Mouse (Mus musculus) hindbrain, postnatal 0 days (tissue): ENCODE measurements at regions not wholly inside any gene's neighbourhood (a gene's known extent, or its start where the extent isn't known, plus 50 kb on each side); places are given as distances from the start of the nearest gene placed in this dataset.
"Not testable (repeated sequence)": the region's sequence is repeated elsewhere in the genome, so short reads cannot be mapped to it uniquely, and the experiment has no call there.

Source experiments
- ATAC-seq: fragments of 200-750 bp; cut with Nextera tagmentation; 2 replicates; pipeline ENCODE4 v1.8.0; 2017; ENCODE audit warnings: mild to moderate bottlenecking, moderate TSS enrichment, moderate library complexity
- DNase-seq: peaks from one replicate; pipeline ENCODE4 v3.0.0-alpha.2; 2015; ENCODE audit warnings: low spot score
- H3K27ac ChIP-seq: fragments of 300-500 bp; sonication (generic); 2 replicates; pipeline ENCODE4 v1.5.1; 2014; ENCODE audit warnings: mild to moderate bottlenecking
- H3K27me3 ChIP-seq: fragments of 300-500 bp; sonication (generic); 2 replicates; pipeline ENCODE4 v1.6.1; 2014; ENCODE audit warnings: low read length, mixed read lengths; ENCODE audit not compliant: insufficient read depth
- H3K36me3 ChIP-seq: fragments of 300-500 bp; sonication (generic); 2 replicates; pipeline ENCODE4 v1.6.1; 2014; ENCODE audit warnings: low read length, mixed read lengths; ENCODE audit not compliant: insufficient read depth
- H3K4me1 ChIP-seq: fragments of 300-500 bp; sonication (generic); 2 replicates; pipeline ENCODE4 v1.6.1; 2014; ENCODE audit warnings: antibody characterized with exemption, low read length, mixed read lengths; ENCODE audit not compliant: insufficient read depth
- H3K4me2 ChIP-seq: fragments of 300-500 bp; sonication (generic); 2 replicates; pipeline ENCODE4 v1.6.1; 2014; ENCODE audit warnings: low read depth, mild to moderate bottlenecking, low read length, moderate library complexity, mixed read lengths
- H3K4me3 ChIP-seq: fragments of 300-500 bp; sonication (generic); 2 replicates; pipeline ENCODE4 v1.5.1; 2014; ENCODE audit warnings: low read length
- H3K9ac ChIP-seq: fragments of 300-500 bp; sonication (generic); replicated peaks from 2 replicates; pipeline ENCODE4 v1.6.1; 2014; ENCODE audit warnings: mild to moderate bottlenecking, low read length, moderate library complexity, mixed read lengths
- H3K9me3 ChIP-seq: fragments of 300-500 bp; sonication (generic); 2 replicates; pipeline ENCODE4 v1.6.1; 2016; ENCODE audit warnings: low read length, mixed read lengths
- CTCF ChIP-seq: IDR thresholded peaks from 2 replicates; pipeline ENCODE4 v1.5.1; 2016; ENCODE audit warnings: antibody characterized with exemption, control low read depth, low read depth
- WGBS: fragments of 180-500 bp; shearing (Covaris S2); extraction: QIAGEN DNeasy Blood & Tissue Kit; methylation state at CpG from one replicate; pipeline ENCODE4 v1.1.7; 2014; 5-methylcytosine and 5-hydroxymethylcytosine counted together

DNA sequence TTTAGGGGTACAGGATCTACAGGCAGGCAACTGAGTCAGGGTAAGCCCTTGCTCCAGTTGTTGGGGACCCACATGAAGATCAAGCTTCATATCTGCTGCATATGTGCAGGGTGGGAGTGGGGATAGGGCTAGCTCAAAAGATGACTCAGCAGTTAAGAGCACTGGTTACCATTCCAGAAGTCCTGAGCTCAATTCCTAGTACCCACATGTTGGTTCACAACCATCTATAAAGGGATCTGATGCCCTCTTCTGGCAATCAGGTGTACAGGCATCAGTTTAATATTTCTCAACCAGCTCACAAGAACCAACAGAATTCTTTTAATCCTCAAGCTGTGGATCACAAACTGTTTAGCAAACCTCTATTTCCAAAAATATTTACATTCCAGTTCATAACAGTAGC lies 1092.9 kb upstream of the 1700008P02Rik start:
- no peak for ATAC-seq
- Histone ChIP-seq H3K9ac (no peak overlapping the region), H3K9me3 (no peaks in the 10 kb centered on the region), H3K27me3 (no peaks in the 10 kb centered on the region), H3K4me2 (no peak overlapping the region), H3K36me3 (no peaks in the 10 kb centered on the region), H3K4me1 (no peaks in the 10 kb centered on the region), H3K4me3 (no peak overlapping the region), H3K27ac (no peak overlapping the region)
- no peak for DNase-seq
- no peak for TF ChIP-seq CTCF

DNA sequence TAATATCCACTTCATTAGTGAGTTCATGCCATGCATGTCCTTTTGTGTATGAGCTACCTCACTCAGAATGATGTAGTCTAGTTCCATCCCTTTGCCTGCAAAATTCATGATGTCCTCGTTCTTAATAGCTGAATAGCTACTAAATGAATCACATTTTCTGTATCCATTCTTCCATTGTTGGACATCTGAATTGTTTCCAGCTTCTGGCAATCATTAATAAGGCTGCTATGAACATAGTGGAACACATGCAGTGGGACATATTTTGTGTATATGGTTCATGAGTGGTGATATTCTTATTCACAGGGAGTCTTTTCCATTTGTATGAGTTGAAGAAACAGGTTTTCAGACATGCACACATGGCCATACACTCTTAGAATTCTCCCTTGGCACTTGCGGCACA lies 1092.2 kb upstream of the 1700008P02Rik start:
- H3K27ac ChIP-seq: no peak overlapping the region
- H3K9ac ChIP-seq: no peak overlapping the region
- ATAC-seq: no peak
- H3K36me3 ChIP-seq: no peaks in the 10 kb centered on the region
- DNase-seq: no peak
- 83% methylated on average over 2 of the region's 2 CpGs for WGBS
- no peaks in the 10 kb centered on the region for H3K4me1 ChIP-seq
- H3K27me3 ChIP-seq: no peaks in the 10 kb centered on the region
- no peak overlapping the region for H3K4me2 ChIP-seq
- H3K4me3 ChIP-seq: no peak overlapping the region
- TF ChIP-seq CTCF: no peak
- H3K9me3 ChIP-seq: no peaks in the 10 kb centered on the region

DNA sequence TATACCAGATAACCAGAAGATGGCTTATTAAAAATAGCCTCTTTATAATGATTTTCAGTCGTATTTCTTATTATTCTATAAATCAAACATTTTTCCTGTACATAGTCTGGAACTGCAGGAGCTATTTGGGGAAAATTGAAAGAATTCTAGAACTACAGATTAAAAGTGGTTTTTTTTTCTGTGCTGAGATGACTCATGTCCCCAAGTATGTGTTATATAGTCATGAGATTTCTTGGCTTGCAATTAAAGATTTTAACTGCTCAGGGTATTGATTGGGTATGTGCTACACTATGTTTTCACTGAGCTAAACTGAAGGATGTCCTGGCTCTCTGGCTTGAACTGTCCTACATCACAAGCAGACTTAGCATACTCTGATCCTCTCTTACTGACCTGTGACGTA lies 1088.4 kb upstream of the 1700008P02Rik start:
- WGBS: 69% methylated on average over 2 of the region's 2 CpGs
- no peak overlapping the region for H3K27ac ChIP-seq
- no peaks in the 10 kb centered on the region for H3K27me3 ChIP-seq
- ATAC-seq (no peak), DNase-seq (no peak)
- no peak overlapping the region for H3K4me2 ChIP-seq
- no peaks in the 10 kb centered on the region for H3K36me3 ChIP-seq
- no peak overlapping the region for H3K4me3 ChIP-seq
- no peaks in the 10 kb centered on the region for H3K4me1 ChIP-seq
- H3K9ac ChIP-seq: no peak overlapping the region
- TF ChIP-seq CTCF: no peak
- H3K9me3 ChIP-seq: no peaks in the 10 kb centered on the region

DNA sequence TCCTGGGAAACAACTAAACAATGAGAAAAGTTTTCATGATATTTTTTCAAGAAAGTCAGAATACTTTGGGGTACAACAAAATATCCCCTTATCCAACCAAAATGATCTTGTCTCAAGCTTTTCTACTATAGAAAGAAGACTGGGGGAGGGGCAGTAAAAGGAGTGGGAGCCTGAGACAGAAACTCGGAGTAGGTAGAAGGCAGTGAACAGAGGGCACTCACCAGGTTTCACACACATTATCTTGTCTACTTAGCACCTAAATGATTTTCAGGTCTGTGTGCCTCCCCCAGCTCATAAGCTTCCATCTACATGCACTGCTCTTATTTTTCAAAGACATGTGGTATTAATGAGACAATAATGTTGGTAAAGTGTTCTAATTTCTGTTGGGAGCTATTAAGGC lies 1063.3 kb upstream of the 1700008P02Rik start:
- no peak for TF ChIP-seq CTCF
- no peak for DNase-seq
- Histone ChIP-seq H3K4me3 (no peak overlapping the region), H3K9me3 (no peaks in the 10 kb centered on the region), H3K27me3 (no peaks in the 10 kb centered on the region), H3K4me2 (no peak overlapping the region), H3K36me3 (no peaks in the 10 kb centered on the region), H3K4me1 (no peaks in the 10 kb centered on the region), H3K27ac (no peak overlapping the region), H3K9ac (no peak overlapping the region)
- no peak for ATAC-seq
- WGBS: 95% methylated on average over 1 of the region's 1 CpGs

DNA sequence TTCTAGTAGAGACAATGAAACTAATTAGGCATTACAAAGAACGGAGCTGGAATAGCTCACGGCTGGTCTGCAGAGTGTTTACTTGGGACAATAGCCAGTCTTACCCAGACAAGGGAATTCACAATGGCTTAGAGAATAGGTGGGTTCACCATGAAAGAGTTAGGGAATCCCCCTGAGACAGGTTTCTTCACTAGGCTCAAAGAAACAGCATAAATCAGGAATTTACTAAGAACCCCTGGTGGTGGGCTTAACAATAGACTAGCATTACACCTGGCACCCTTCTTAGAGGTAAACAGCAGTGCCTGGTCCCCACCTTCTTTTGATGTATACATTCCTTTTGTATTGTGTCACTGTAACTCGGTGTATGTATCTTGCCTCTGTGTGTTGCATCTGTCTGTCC lies 1062.6 kb upstream of the 1700008P02Rik start:
- ATAC-seq, H3K9me3 ChIP-seq, H3K4me1 ChIP-seq, H3K4me2 ChIP-seq, H3K9ac ChIP-seq, H3K27me3 ChIP-seq, H3K36me3 ChIP-seq, H3K4me3 ChIP-seq, DNase-seq, H3K27ac ChIP-seq: not testable (repeated sequence)
- WGBS: 39% methylated on average over 3 of the region's 3 CpGs

DNA sequence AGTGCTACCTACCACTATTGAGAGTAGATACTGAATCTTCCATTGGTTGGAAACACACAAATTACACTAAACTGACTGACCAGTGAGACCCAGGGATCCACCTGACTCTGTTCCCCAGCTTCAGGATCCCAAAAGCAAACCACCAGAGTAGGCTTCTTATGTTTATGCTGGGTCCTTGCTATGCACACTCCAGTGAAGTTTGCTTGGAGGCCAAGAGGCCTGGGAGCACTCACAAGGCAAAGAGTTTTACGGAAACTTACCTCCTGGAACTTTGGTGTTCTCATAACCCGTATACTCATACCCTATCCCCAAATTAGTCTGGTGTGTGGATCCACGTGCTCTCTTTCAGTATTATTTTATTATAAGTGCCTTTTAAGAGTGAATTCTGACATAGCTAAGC lies 1062.1 kb upstream of the 1700008P02Rik start:
- no peak for TF ChIP-seq CTCF
- Histone ChIP-seq H3K27me3 (no peaks in the 10 kb centered on the region), H3K27ac (no peak overlapping the region), H3K4me3 (no peak overlapping the region), H3K4me1 (no peaks in the 10 kb centered on the region), H3K36me3 (no peaks in the 10 kb centered on the region), H3K9me3 (no peaks in the 10 kb centered on the region), H3K4me2 (no peak overlapping the region), H3K9ac (no peak overlapping the region)
- DNase-seq (no peak), ATAC-seq (no peak)
- WGBS: 78% methylated on average over 3 of the region's 3 CpGs

DNA sequence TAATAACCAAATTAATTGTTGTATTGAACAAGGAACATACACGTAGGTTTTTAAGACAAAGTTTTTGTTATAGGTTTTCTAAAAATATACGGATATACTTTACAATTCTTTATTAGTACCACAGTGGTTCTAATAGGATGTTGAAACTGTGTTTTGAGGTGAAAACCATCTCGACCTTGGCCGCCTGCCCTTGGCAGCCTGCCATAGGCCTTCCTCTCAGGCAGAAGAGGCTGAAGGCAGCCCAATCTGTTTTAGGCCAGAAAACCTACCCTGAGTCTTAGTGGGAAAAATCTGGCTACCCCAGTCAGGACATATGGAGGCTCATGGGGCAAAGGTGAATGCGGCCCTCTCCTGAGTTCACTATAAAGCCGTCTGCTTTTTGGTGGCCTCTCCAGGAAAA lies 1049.7 kb upstream of the 1700008P02Rik start:
- no peak for DNase-seq
- no peak for ATAC-seq
- H3K4me3 ChIP-seq: no peak overlapping the region
- no peaks in the 10 kb centered on the region for H3K9me3 ChIP-seq
- no peaks in the 10 kb centered on the region for H3K4me1 ChIP-seq
- 91% methylated on average over 6 of the region's 6 CpGs for WGBS
- H3K9ac ChIP-seq: no peak overlapping the region
- H3K4me2 ChIP-seq: no peak overlapping the region
- H3K27ac ChIP-seq: no peak overlapping the region
- no peak for TF ChIP-seq CTCF
- no peaks in the 10 kb centered on the region for H3K27me3 ChIP-seq
- no peaks in the 10 kb centered on the region for H3K36me3 ChIP-seq

DNA sequence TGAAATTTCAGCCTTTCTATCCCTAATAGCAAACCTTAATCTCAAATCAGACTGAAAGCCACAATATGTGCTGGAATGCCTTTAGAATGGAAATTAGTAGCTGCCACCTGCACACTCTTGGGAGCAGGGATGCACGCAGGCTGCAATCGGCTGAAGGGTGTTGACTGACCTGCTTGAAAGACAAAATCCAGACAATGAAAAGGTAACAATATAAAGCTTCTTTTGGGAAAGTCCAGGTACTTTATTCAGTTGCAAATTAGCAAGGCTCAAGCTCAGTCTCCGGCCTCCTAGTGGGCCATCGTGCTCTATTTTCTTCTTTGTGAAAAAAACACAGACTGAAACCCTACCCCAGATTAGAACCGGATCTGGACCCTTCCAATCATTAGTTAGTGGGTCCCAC lies 1047.6 kb upstream of the 1700008P02Rik start:
- DNase-seq, H3K4me2 ChIP-seq, ATAC-seq, H3K36me3 ChIP-seq, H3K27ac ChIP-seq, H3K27me3 ChIP-seq, H3K4me3 ChIP-seq, H3K4me1 ChIP-seq, H3K9ac ChIP-seq, H3K9me3 ChIP-seq: not testable (repeated sequence)
- 82% methylated on average over 5 of the region's 5 CpGs for WGBS

DNA sequence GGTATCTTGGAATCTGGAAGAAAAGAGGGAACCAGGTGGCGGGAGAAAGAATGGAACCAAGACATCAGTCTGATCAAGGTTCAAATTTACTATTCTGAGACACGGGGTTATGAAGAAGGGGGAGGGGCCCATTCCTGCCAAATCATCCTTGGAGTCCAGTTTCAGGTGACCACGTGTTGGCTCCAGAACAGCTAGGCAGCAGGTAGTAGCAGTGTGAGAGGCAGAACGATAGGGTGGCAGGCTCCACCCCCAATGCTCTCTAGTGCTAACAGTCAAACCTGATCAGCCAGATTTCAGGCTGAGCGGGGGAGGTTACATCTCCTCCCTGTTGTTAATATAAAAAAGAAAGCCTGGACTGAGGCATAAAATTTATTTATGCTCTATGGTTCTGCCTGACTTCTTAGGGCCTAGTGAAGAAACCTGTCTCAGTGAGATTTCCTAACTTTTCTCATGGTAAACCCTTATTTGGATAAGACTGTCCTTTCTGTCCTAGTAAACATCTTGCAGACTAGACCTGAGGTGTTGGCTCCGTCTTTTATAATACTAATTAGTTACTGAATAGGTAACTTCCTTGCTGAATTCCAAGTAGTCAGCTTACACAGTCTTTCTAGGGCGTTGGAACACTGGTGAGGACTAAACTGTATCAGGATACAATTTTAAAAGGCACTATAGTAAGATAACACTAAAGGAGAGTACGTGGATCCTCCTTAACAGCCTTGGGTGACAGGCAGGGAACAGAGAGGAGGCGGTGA lies 1046.3 kb upstream of the 1700008P02Rik start:
- not testable (repeated sequence) for H3K9me3 ChIP-seq, H3K4me3 ChIP-seq, H3K4me2 ChIP-seq, ATAC-seq, DNase-seq, H3K9ac ChIP-seq, H3K27me3 ChIP-seq, H3K4me1 ChIP-seq, H3K27ac ChIP-seq, H3K36me3 ChIP-seq
- WGBS: 87% methylated on average over 9 of the region's 9 CpGs
